Mouse (Mus musculus): ENCODE data around the gene Tnfrsf9.

DNA sequence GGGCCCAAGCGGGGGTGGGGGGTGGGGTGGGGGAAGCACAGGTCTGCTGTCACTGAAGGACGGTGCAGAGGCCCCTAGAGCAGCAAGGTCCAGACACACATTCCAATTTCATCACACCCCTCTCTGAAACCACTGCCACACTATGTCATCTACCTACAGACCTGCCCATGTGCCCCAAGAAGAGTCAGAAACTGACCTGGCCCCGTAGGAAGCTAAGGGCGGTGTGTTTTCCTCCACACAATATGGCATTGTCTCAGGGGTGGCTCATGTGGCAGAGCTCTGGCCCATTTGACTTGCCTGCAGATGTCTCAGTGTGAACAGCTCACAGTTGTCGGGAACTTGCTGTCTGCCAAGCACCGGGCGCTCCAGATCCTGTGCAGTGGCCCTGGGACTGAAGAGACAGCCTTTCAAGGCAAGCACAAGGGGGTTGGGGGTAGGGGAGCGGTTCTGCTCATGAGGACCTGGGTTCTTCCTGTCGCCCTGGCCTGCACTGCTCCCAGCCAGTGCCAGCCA, 42.2 kb upstream of the Tnfrsf9 start:
- TF ChIP-seq CTCF (IDR thresholded peaks at IDR 0.05; ENCODE audit: low read depth, low read length), result no peak
- TF ChIP-seq POLR2A (IDR thresholded peaks at IDR 0.05; ENCODE audit: borderline replicate concordance, low read depth, low read length), result no peak

Measured in bone marrow macrophage, adult 2 months (primary cell).